Mouse (Mus musculus) regulatory T cell (primary cell): ENCODE results near the gene Clnk.

Experiments used
- in situ Hi-C: fragments of 300-600 bp; cut with MboI, MseI; formaldehyde crosslinking; loops from one replicate; pipeline ENCODE4 v1.15.1; 2025; ENCODE audit warnings: high pct_unique_total_duplicates

The Clnk gene

DNA sequence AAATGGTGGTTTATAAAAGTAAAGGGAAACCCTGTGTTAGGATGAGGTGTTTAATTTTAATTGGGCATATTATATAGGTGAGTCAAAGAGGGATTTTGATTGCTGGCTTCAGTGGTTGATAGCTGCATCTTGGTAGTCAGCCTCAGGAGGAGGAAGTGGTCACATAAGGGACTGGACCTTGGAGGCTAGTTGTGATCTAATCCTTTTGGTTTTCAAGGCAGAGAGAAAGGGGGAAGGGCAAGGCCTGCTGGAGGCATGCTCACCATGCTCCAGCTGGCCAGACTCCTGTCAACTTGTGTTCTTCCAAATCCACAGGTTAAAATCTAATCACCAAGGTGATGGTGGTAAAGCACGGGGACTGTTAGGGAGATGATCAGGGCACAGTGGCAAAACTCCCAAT, 19.0 kb downstream of the Clnk start:
- in situ Hi-C loops = no loop called here

DNA sequence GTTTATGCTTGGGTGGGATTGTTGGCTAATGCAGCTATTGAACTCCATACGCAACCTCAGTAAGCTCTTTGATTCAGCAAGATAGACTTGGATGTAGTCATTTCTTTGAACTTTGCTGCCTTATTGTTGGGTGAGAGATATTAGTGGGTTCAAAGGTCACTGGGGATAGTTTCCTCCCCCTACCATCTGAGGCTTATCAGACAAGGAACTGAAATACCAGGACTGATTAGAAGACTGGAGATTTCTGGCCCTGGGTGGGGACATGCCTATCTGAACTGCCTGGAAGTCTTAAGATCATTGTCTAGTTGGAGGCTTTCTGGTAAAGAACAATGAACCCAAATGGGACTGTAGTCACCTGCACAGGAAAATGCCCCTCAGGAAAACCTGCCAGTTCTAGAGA, 26.4 kb downstream of the Clnk start:
- in situ Hi-C loops = no loop called here

DNA sequence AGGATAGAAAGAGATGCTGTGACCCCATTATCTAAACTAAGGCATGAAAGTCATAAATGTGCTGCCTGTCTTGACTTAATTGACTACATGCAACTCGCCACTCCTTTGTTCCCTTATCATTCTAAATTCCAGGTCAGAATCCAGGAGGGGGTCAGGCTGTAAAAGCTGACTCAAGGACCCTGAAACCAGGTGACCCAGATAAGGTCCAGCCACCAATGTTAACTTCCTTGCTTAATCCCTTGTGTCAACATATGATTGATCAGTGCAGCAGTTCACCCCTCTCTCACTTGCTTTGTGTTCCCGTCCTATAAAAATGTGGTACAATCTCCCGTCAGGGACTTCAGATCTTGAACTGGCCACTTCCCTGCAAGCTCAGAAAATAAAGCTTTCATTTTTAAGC, 31.1 kb downstream of the Clnk start:
- in situ Hi-C loops = no loop called here

DNA sequence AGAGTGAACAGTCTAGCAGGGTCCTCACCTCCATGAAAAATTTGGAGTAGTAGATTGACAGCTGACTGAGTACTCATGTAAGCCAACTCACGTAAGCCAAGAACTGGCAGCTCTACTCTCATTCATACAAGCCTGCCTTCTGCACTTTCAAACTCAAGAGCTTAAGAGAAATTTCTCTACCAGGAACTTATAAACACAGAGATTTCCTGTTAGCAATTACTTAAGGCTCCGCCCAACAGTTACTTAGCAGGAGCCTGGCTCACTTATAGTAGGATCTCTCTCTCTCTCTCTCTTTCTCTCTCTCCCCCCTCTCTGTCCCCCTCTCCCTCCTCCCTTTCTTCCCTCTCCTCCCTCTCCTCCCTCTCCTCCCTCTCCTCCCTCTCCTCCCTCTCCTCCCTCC, 32.3 kb downstream of the Clnk start:
- in situ Hi-C loops = no loop called here

DNA sequence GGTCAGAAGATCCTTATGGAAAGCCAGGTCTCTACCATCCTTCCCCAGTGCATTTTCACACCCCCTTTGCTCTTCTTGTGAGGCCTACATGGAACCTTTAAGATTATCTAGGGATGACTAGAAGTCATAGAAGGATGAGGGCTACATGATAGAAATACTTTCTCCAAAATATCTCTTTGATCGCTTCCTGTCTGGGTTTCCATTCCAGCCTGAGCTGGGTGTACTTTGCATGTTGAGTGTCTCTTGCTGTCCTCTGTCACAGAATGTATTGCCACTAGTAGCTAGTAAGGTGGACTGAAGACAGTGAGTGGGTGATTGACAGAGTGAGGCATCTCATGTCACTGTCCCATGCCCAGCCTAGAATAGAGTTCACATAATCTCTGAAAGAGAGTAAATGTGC, 36.6 kb downstream of the Clnk start:
- in situ Hi-C loops = no loop called here

DNA sequence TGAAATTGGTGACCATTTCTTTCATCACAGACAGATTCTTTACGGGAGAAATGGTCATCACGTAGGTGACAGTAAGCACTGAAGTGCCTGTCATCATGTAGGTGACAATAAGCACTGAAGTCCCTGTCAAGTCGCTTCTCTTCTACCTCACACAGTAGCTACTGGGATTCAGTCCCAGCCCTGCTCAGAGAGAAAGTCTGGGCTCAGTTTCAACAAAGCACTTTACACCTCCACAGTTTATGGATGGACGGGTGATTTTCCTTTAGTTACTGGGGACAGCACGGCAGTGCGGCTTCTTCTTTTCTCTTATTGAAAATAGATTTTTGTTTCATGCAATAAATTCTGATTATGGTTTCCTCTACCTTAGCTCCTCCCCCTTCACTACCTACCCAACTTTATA, 49.3 kb downstream of the Clnk start:
- in situ Hi-C loops = no loop called here

DNA sequence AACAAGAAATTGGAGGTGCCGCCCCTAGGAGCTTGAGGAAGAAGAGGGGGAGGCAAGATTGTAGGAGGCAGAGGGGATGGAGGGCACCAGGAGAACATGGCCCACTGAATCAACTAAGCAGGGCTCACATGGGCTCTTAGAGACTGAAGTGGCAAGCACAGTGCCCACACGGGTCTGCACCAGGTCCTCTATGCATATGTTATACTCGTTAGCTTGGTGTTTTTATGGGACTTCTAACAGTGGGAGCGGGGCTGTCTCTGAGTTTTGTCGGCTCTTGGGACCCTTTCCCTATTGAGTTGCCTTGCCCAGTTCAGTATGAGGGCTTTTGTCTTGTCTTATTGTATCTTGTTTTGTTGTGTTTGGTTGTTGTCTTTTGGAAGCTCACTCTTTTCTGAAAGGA, 50.0 kb downstream of the Clnk start:
- in situ Hi-C loops = no loop called here

DNA sequence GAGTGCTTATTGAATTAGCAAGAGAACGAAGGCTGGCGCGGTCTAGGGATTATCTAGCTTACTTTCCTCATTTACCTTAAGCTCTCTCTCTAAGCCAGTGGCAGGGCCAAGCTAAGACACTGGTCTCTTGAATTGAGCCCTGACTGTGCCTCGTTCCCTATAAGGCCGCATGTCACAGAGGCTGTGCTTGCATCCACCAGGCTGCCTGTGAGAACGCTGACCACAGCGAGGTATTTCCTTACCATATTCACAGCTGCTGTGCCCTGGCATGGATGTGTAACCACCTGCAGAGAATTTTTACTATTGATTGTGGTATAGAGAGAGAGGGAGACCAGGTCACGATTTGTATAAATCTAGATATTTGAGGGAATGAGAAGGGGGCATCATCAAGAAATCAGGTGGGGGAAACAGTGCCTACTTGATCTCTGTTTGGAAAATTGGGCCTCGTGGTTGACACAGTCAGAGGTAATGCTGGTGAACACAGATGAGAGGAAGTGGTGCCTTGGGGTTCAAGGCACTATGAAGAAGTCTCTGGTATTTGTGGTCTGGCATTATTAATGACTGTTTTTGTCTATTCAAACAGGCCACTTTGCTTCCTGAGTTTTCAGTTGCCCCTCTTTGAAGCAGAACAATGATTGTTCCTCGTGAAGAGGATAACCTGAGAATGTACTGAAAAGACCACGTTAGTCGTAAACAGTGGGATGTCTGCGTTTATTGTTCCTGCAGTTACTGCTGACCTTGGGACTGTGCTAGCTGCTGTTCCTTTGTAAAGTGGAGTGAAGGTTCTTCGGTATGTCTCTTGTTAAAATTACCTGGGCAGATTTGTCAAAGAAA, 52.3 kb downstream of the Clnk start:
- in situ Hi-C loops = no loop called here

DNA sequence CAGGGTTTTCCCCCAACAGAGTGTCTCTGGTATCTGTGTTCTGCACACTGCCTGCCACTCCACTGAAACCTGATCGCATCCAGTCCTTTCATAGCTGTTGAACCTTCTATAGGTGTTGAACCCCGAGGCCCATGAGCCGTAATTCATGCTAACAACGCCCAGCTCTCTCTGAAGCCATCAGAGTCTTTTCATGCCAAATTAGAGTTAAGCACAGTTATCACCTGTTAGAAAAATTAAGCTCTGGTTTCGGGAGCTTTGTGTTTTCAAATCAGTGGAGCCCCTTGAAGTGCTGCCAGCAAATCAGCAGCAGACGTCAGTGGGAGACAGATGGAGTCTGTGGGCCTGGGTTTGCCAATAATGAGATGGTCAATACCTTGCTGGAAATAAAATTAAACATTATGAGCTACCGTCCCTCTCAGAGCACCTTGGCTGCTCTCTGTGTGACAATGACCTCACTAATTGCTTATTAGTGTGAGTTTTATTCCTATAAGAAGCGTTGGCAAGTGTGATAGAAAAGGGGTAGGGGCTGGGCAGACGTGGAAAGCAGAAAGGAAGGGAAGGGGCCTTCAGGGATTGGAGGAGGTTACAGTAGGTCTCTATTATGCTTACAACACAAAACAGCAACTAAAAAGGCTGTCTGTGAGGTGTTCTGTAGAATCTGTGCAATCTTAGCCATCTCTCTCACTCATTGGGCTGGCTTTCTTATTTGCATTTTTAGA, 63.1 kb downstream of the Clnk start:
- in situ Hi-C loops = no loop called here

DNA sequence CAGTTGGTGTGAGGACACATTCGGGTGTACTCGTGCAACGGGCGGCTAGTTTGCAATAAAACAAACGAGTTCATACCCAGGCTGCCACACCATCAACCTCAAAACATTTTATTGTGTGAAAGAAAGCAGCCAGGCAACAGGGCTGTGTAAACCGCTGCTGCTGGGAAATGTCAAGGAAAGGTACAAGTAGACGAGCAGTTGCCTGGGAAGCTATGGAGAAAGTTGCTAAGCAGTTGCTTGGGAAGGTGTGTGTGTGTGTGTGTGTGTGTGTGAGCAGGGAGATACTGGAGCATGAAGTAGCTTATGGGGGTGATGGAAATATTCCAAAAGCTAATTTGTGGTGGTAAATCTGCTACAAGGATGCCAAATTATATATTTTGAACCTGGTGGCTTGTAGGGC, 63.7 kb downstream of the Clnk start:
- in situ Hi-C loops = no loop called here

DNA sequence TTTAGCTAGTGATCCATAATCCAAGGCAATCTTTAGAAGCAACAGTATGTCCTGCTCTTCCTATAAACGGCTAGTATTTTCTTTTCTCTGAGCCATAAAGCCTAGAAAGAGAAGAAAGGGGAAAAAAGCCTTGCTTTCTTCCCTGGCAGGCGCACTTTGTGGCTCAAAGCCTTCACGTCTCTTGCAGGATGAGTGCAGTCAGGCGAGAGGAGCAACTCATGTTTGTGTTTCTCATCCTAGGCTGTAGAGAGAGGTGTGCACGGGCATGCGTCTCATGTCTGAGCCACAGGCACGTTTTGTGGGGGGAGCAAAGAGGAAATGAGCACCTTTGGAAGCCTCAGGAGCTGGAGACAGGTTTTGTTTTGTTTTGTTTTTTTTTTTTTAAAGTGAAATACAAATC, 64.2 kb downstream of the Clnk start:
- in situ Hi-C loops = no loop called here

DNA sequence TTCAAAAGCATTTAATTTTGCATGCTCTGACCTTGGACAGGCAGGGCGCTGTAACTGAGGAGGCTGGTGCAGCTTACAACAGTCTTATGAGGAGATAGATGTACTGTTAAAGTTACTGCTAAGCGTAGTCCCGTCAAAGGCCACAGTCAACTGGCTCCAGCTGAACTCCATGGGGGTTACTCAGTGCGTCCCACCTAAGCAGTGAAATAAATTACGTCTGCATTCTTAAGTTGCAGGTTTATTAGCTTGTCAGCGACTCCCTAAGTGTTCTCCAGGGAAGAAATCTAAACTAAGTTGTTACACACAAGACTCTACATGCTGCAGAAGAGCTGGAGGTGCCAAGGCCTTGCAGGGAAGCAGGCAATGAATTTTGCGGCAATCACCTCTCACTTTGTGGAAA, 77.7 kb downstream of the Clnk start:
- in situ Hi-C loops = no loop called here

DNA sequence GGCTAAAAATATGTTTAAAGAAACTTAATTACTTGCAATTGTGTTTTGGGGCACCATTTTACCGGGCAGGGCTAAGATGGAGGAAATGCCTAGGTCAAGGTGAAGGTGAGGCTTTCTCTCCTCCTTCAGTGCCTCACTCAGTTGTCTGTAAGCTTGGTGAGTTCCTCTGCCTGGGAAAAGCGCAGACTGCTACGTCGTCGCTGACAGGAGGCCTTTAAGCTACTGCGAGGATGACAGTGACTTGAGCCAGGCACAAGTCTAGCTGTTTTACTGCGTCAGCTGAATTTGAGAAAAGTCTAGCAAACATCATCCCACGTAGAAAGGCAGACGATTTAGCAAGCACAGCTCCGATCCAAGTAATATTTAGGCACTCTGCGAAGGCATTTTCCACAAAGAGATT, 81.5 kb downstream of the Clnk start:
- in situ Hi-C loops = no loop called here

DNA sequence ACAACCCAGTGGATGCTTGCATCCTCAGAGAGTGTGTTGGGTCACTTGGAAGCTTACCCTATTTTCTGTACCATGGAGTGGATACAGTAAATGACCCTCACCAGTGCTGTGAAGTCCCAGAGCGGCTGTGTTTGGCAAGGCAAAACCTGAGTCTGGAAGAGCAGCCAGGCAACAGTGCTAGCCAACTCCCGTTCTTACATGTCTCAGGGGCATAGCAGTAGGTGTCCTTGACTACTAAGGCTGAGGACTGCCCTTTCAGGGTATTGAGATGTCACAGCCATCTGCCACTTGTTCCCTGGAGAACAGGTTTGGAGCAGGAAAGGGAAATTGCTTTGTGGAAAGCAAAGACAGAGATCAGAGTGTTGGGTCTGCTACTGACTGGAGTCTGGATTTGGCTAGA, 85.5 kb downstream of the Clnk start:
- in situ Hi-C loops = no loop called here

DNA sequence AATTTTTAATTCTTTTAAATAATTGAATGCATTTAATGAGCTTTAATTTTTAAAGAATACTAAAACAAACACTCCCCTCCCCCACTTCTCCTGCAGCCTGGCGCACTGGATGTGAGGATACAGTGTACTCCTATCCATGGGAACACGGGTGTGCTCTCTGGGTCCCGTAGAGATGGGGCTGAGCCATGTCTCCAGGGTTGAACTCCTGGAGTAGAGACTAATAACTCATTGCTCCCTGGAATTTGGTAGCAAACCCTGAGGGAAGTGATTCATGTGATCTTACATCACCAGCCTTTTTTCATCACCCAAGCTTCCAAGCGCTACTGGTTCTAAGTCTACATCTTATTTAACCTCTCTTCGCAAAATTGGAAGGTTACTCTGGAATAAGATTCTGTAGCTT, 87.8 kb downstream of the Clnk start:
- in situ Hi-C loops = no loop called here

DNA sequence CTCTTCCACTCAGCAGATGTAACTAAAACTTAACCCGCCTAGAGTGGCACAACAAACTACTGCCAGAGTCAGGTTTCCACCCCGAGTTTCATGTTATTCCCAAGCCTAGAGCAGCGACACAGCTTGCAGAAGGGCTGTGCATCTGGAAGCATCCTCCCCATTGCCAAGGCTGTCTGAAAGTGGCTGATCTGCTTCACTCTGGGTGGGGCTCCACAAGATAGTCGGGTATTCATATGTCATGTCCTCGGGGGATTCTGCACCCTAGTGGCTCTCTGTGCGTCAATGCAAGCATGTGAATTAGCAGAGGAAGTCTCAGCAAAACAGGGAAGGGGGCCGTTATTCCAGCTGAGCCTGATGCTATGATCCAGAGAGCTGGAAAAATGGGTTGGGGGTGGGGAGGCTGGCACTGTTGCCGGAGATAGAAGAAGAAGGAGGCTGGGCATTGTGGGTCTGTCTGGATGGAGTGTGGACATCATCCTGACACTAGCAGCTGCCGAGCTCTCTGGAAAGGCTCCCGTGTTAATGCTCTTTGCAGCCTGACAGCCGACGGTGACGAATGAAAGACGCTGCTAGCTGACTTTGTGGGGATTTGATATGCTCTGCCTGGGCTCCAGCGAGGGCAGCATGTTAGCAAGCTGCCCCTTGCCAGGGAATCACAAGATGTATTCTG, 88.6 kb downstream of the Clnk start:
- in situ Hi-C loops = no loop called here

DNA sequence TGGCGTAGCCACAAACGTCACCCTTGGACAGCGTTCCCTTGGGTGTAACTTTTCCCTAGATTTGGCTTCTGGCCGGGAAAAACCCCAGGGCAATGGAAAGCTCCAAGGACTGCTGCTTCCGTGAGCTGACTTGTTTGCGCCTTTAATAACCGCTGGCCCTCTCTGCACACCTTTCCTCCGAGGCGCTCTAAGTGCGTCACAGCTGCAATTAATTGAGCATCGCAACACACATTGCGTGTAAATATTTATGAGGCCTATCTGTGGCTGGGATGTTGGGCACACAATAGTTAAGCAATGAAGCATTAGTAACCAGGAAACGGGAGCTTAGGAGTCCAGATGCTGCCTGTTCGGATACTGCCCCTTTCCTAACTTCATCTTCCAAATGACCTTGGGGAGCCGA, 90.5 kb downstream of the Clnk start:
- in situ Hi-C loops = no loop called here

DNA sequence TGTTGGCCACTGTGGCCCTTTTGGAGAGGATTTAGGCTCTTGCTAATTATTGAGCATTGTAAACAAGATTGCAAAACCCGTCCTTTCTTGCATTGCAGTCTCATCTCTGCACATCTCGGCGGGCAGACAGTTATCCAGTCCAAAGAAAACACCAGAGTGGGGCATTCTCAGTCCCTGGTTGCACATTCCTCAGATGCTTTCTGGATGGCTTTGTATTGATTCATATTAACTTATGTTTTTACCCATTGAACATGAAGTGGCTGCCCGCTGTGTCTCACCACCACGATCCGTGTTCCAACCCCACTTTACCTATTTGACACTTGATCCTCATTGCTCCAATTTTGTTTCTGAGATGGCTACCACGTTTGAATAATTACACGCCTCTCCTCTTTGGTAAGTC, 90.9 kb downstream of the Clnk start:
- in situ Hi-C loops = no loop called here

DNA sequence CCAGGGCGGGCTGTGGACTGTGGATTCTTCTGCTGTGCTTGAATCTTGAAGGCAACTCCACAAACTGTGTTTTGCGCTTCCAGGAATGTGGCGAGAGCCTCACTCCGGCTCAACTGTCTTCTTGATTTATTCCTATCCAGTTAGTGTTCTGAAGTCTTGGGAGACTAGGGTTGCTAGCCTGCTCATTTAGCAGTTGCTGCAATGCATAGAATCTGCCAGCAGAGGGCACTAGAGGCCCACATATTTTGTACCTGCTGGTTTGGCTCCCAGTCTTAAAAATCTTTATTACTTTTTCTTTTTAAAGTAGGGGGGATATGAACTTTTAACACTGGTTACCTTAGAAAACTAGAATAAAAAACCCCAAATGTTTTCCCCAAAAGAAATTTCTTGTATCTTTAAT, 94.8 kb downstream of the Clnk start:
- in situ Hi-C loops = loop anchor here (5.0 kb wide), 1 partner anchor 845 kb away; no protein-coding TSS in a partner anchor

DNA sequence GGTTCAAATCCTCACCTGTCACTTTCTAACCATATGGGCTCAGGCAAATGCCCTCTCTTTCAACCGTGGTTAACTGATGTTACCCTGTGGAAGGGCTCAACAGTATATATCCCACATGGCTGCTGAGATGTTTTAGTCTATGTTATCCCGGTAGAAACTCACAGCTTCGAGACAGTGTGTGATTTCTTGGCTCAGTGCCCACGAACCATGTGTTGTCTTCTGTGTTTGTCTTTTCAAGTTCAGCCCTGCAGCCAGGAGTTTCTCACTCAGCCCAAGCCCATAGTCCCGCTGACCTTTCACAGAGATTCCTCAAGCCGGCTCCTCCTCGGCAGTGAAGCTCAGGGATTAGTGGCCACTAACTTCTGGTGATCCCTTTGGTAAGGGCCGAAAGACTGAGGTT, 96.0 kb downstream of the Clnk start:
- in situ Hi-C loops = loop anchor here (5.0 kb wide), 1 partner anchor 847 kb away; no protein-coding TSS in a partner anchor

DNA sequence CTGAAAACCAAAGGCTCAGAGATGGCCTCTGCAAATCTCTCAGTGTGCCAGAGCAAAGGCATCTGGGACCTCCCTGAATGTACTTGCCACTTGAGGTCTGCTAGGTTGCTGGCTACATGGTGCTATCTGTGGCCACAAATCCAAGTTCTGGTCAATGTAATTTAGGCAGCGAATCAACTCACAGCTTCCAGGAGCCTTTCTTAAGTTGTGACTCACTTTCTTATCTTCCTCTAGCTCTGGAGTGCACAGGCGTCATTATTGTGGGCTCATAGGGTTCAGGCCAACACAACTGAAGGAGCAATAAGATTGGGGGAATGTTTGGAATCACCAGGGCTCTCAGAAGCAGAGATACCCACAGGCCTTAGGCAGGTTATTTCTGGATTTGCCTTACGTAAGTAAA, 96.6 kb downstream of the Clnk start:
- in situ Hi-C loops = loop anchor here (5.0 kb wide), 1 partner anchor 847 kb away; no protein-coding TSS in a partner anchor

DNA sequence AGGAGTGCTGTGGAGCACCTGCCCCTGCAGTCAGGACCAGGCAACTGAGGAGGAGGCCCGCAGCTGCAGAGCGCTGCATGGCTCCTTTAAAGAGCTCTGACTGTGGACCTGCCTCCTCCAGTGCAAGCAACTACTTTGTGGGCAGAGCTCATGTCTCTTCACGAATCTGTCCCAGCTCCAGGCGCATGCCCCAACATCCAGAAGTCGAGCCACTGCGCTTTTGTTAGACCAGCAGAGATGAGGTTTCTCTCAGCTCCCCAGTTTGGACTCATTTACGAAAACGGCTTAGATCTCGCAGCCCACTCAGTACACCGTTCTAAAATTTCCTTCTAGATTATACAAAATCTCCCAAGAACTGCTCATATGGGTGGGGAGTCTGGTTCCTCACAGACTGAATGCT, 101.1 kb downstream of the Clnk start:
- in situ Hi-C loops = loop anchor here (5.0 kb wide), 1 partner anchor 1187 kb away; no protein-coding TSS in a partner anchor

DNA sequence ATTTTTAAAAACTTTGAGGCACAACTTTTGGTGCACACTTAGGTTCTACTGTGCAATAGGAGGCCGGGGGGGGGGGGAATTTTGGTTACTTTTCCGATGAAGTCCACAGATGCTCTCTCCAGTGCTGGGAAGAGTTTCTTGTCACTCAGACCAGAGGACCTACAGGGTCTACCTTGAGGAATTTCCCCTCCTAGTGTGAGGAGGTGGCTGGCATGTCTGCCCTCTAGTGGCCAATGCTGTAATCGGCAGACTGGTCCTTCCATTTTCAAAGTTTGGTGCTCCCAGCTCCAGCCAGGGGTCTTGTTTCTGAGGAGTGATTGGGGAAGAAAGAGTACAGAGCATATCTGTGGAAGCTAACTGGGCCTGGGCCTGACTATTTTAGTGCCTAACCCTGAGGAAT, 121.7 kb downstream of the Clnk start:
- in situ Hi-C loops = no loop called here
